Mouse (Mus musculus): ENCODE data around the gene Kansl1. TPM values are rescaled to one million over a fixed set of nuclear protein-coding genes. Genes with fewer than 3 reads are reported as not detected.

The Kansl1 gene
- polyA plus RNA-seq (2017; shearing (Covaris generic)): 49.5 TPM

DNA sequence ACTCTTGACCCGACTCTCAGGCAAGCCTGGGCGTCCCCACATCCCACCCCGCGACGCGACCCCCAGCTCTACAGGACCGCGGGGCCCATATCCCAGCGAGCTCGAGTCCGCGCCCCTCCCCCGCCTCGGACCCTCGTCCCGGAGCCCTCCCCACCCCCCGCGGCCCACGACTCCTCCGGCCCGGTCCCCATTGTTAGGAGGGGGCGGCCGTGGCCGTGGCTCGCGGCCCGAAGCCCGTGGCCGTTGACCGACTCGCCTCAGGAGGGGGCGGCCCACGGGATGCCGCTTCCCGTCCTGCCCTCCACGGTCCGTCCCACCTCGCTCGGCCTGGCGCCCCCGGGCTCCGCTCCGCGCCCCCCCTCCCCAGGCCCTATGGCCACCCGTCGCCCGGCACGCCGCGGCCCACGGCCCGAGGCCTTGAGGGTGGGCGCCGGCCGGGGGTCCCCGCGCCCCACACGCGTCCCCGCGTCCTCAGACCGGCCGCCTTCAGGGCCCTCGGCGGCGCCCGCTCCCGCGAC lies at the start of gene Kansl1:
Gene Kansl1 (minus strand): TSS at position 111 of the 518 bp plus-strand sequence.

Other genes with a start within 250 kb of the Kansl1 start
- gene Mapt, start 237.5 kb downstream of the Kansl1 start, polyA plus RNA-seq (2017; shearing (Covaris generic)): 0.05 TPM
- gene Cdc27, start 81.8 kb upstream of the Kansl1 start, polyA plus RNA-seq (2017; shearing (Covaris generic)): 42.8 TPM
- gene Myl4, start 81.8 kb upstream of the Kansl1 start, polyA plus RNA-seq (2017; shearing (Covaris generic)): 7.7 TPM
- gene Itgb3, start 139.1 kb upstream of the Kansl1 start, polyA plus RNA-seq (2017; shearing (Covaris generic)): 19.1 TPM
- gene Gm11639, start 216.8 kb upstream of the Kansl1 start, polyA plus RNA-seq (2017; shearing (Covaris generic)): 0.11 TPM